Mouse (Mus musculus) E14TG2a.4 (cell line): ENCODE measurements around the gene Cpm.

Experiments used
- CTCF ChIP-seq: conservative IDR thresholded peaks from 2 replicates; pipeline ENCODE4 v1.5.1; 2014; ENCODE audit warnings: low read length
- NANOG ChIP-seq: IDR thresholded peaks from 2 replicates; pipeline ENCODE4 v1.6.1; 2014; ENCODE audit warnings: borderline replicate concordance, low read length, mixed read lengths
- POU5F1 ChIP-seq: IDR thresholded peaks from 2 replicates; pipeline ENCODE4 v1.6.1; 2014; ENCODE audit warnings: low read length, borderline replicate concordance

DNA sequence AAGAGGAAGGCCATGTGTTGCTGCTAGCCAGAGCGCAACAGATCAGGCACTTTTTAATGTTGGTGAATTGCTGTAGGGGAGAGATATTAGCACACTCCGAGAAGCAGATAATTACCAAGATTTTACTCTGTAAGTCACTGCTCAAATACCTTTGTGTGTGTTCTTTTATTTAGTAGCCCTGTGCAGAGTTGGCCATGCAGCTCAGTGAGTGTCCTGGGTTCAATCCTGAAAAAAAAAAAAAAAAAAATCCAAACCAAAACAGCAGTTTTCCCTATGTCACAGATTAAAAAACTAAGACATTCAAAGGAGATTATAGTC lies 9.5 kb upstream of the Cpm start:
- no peak for TF ChIP-seq CTCF
- TF ChIP-seq NANOG: no peak
- no peak for TF ChIP-seq POU5F1
